In the genomic region with DNA sequence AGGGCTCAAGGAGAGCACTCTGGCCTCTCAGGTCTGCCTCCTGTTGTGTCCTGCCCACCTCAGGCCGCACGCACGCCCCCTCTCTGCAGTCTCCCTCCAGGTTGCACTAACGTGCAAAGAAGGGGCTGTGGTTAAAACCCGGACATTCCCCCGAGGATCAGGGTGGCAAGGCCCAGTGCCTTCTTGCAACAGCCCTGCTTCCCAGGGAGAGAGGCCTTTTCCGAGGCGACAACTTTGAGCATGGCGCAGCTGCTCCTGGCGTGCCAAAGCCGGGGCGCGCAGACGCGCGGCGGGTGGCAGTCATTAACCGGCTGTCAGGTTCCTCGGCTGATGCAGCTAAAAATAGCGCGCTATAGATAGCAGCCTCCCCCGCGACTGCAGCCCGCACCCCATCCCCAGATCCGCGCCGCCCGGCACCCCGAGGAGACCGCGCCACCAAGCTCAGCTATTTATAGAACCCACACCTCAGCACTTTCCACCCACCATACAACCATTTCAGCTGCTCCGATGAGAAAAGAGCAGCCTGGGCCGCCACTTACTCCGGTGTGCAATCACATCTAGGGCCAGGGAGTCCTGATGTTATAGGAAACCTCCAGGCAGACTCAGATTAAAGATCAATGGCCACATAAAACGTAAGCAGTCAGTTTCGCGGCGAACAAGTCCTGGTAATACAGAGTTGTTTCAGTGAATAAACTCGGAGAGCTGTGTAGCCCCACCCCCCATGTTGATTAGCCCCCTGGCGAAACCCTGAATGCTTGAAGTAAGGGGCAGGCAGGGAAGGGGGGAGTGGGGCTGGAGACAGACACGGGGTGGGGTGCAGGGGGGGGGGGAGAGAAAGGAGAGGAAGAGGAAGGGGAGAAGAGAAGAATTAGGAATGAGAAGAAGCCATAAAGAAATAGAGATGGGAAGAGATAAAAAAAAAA, we compare ENCODE assay signal across 9 mouse cellular contexts. TPM values are rescaled to one million over a fixed set of nuclear protein-coding genes. Genes with fewer than 3 reads are reported as not detected.
A peak's percentile ranks its signal among the peaks of the same experiment; 100 is the strongest.
DNase-seq lines count a peak whose midpoint lies in the region; ATAC-seq and TF ChIP-seq lines count a peak whose summit lies in the region.
"Had no signal": no experiment of that assay in that cellular context is flagged by ENCODE, and none has a peak within 500 bp of the region (broad histone marks: within the 10 kb centered on the region; RNA-seq: fewer than 3 reads in every experiment).

No protein-coding gene starts in this region.

- peaks cover 27% of the 10 kb centered on the region for H3K4me1 ChIP-seq in kidney, embryonic 16.5 days (ENCODE audit: insufficient read depth, low read length)
- H3K4me1 ChIP-seq in embryonic facial prominence, embryonic 11.5 days (ENCODE audit: control insufficient read depth, insufficient read depth, low read length), result no peaks in the 10 kb centered on the region
- peaks cover 5% of the 10 kb centered on the region; the same call in 1 of the 2 replicates for H3K4me1 ChIP-seq in intestine, postnatal 0 days (replicated peaks; ENCODE audit: control insufficient read depth, insufficient read depth, low read length)
- peaks cover 7% of the 10 kb centered on the region; the same call in 1 of the 2 replicates for H3K4me1 ChIP-seq in liver, embryonic 11.5 days (replicated peaks; ENCODE audit: control insufficient read depth, insufficient read depth, low read length)
- H3K4me1 ChIP-seq in olfactory bulb, adult 2 months (ENCODE audit: control insufficient read depth, insufficient read depth, low read length), result peaks cover 38% of the 10 kb centered on the region

- H3K4me3 ChIP-seq in kidney, embryonic 16.5 days (ENCODE audit: low read length), result peak overlapping the region; percentile 46
- peak overlapping the region; percentile 28 for H3K4me3 ChIP-seq in embryonic facial prominence, embryonic 11.5 days (ENCODE audit: low read depth, low read length)
- H3K4me3 ChIP-seq in intestine, postnatal 0 days (ENCODE audit: low read depth, low read length), result peak overlapping the region; percentile 41
- peak overlapping the region; percentile 43 for H3K4me3 ChIP-seq in liver, embryonic 11.5 days (ENCODE audit: low read depth, low read length)
- peak overlapping the region; percentile 36 for H3K4me3 ChIP-seq in olfactory bulb, adult 2 months (ENCODE audit: insufficient read depth, low read depth, low read length)

- TF ChIP-seq CTCF in intestine, postnatal 0 days (IDR thresholded peaks at IDR 0.05; ENCODE audit: low read depth), result no peak; the same call in 1 of the 2 replicates
- peak; percentile 25; the same call in 1 of the 2 replicates for TF ChIP-seq CTCF in olfactory bulb, adult 2 months (IDR thresholded peaks at IDR 0.05; ENCODE audit: insufficient read depth, low read depth, low read length)

- peak overlapping the region; percentile 59 for H3K9ac ChIP-seq in kidney, embryonic 16.5 days (replicated peaks; ENCODE audit: low read length)
- H3K9ac ChIP-seq in embryonic facial prominence, embryonic 11.5 days (replicated peaks; ENCODE audit: low read length), result peak overlapping the region; percentile 33; the same call in 1 of the 2 replicates
- H3K9ac ChIP-seq in intestine, postnatal 0 days (ENCODE audit: low read depth, low read length), result 0 out of 2 replicates have a peak overlapping the region, but pooled peaks have one; percentile 18
- no peak overlapping the region for H3K9ac ChIP-seq in liver, embryonic 11.5 days (ENCODE audit: low read depth, low read length)

- DNase-seq in kidney, postnatal 25 days, result no peak
- DNase-seq in embryonic facial prominence, embryonic 11.5 days (ENCODE audit: low spot score), result peak; percentile 50
- peak; percentile 68 to 74 for DNase-seq in heart, adult 18-20 months
- no peak for DNase-seq in liver, embryonic 11.5 days (ENCODE audit: low spot score)
- no peak for DNase-seq in adipocyte (ENCODE audit: low spot score)

- H3K27me3 ChIP-seq in kidney, embryonic 16.5 days (ENCODE audit: insufficient read depth, low read length), result no peaks in the 10 kb centered on the region
- no peaks in the 10 kb centered on the region for H3K27me3 ChIP-seq in embryonic facial prominence, embryonic 11.5 days (ENCODE audit: control insufficient read depth, insufficient read depth, low read length)
- no peaks in the 10 kb centered on the region for H3K27me3 ChIP-seq in intestine, postnatal 0 days (replicated peaks; ENCODE audit: control insufficient read depth, insufficient read depth, low read length)
- peaks cover 7% of the 10 kb centered on the region for H3K27me3 ChIP-seq in liver, embryonic 11.5 days (replicated peaks; ENCODE audit: control insufficient read depth, insufficient read depth, low read length)

- no peaks in the 10 kb centered on the region for H3K9me3 ChIP-seq in kidney, embryonic 16.5 days (ENCODE audit: low read length)
- H3K9me3 ChIP-seq in embryonic facial prominence, embryonic 11.5 days (replicated peaks; ENCODE audit: control insufficient read depth, low read length), result no peaks in the 10 kb centered on the region
- H3K9me3 ChIP-seq in intestine, postnatal 0 days (ENCODE audit: control insufficient read depth), result no peaks in the 10 kb centered on the region
- H3K9me3 ChIP-seq in liver, embryonic 11.5 days (ENCODE audit: control insufficient read depth, low read length), result no peaks in the 10 kb centered on the region

- H3K27ac ChIP-seq in kidney, embryonic 16.5 days (ENCODE audit: low read length), result no peak overlapping the region
- H3K27ac ChIP-seq in embryonic facial prominence, embryonic 11.5 days (replicated peaks; ENCODE audit: low read depth, low read length), result no peak overlapping the region
- H3K27ac ChIP-seq in intestine, postnatal 0 days (ENCODE audit: low read depth, low read length), result no peak overlapping the region
- H3K27ac ChIP-seq in liver, embryonic 11.5 days (ENCODE audit: low read depth, low read length), result no peak overlapping the region
- peak overlapping the region; percentile 96 for H3K27ac ChIP-seq in olfactory bulb, adult 2 months (ENCODE audit: insufficient read depth, low read depth, low read length)

- under 1% methylated on average over 41 of the region's 41 CpGs for WGBS in kidney, embryonic 16.5 days
- under 1% methylated on average over 41 of the region's 41 CpGs for WGBS in embryonic facial prominence, embryonic 11.5 days
- 2% methylated on average over 41 of the region's 41 CpGs for WGBS in intestine, postnatal 0 days
- WGBS in liver, embryonic 11.5 days, result 2% methylated on average over 41 of the region's 41 CpGs
- WGBS in olfactory bulb, adult 2 months, result 2% methylated on average over 41 of the region's 41 CpGs

- no peaks in the 10 kb centered on the region for H3K36me3 ChIP-seq in kidney, embryonic 16.5 days (ENCODE audit: insufficient read depth, low read length)
- H3K36me3 ChIP-seq in embryonic facial prominence, embryonic 11.5 days (replicated peaks; ENCODE audit: control insufficient read depth, insufficient read depth, low read depth, low read length), result no peaks in the 10 kb centered on the region
- no peaks in the 10 kb centered on the region for H3K36me3 ChIP-seq in intestine, postnatal 0 days (ENCODE audit: control insufficient read depth, insufficient read depth)
- no peaks in the 10 kb centered on the region for H3K36me3 ChIP-seq in liver, embryonic 11.5 days (ENCODE audit: control insufficient read depth, insufficient read depth, low read length)

- ATAC-seq in kidney, embryonic 16.5 days (ENCODE audit: low FRiP score, low TSS enrichment), result peak; percentile 37
- ATAC-seq in embryonic facial prominence, embryonic 11.5 days (replicated peaks; ENCODE audit: insufficient number of reproducible peaks, low FRiP score, low TSS enrichment, low read depth), result peak; percentile 42
- ATAC-seq in intestine, postnatal 0 days, result 0 out of 2 replicates have a peak, but pooled peaks have one; percentile 23
- ATAC-seq in liver, embryonic 11.5 days (replicated peaks; ENCODE audit: low FRiP score), result no peak

- TF ChIP-seq POLR2A in olfactory bulb, adult 2 months (IDR thresholded peaks at IDR 0.05; ENCODE audit: insufficient read depth, low read depth, low read length), result no peak

- H3K4me2 ChIP-seq in kidney, embryonic 16.5 days (replicated peaks; ENCODE audit: low read depth, low read length), result peak overlapping the region; percentile 70
- H3K4me2 ChIP-seq in embryonic facial prominence, embryonic 11.5 days (ENCODE audit: low read depth, low read length), result peak overlapping the region; percentile 59
- peak overlapping the region; percentile 75 for H3K4me2 ChIP-seq in intestine, postnatal 0 days (replicated peaks; ENCODE audit: low read depth)
- peak overlapping the region; percentile 69 for H3K4me2 ChIP-seq in liver, embryonic 11.5 days

RNA-seq across cellular contexts. Expression of a gene that starts 50.9 kb away (rescaled TPM):
- polyA plus RNA-seq in kidney, embryonic 16.5 days (2015; fragmentation: Nextera tagmentation; extraction: Ambion mirVana), result 10.9 and 11.5 TPM in 2 replicates
- polyA plus RNA-seq in embryonic facial prominence, embryonic 11.5 days (2014; fragmentation: Nextera tagmentation; extraction: Ambion mirVana), result 7.5 and 8.0 TPM in 2 replicates
- total RNA-seq in heart, adult 18-20 months (2021), result 1 to 10 TPM; 5.2 to 6.7 TPM
- 8.9 and 9.1 TPM in 2 replicates for polyA plus RNA-seq in intestine, postnatal 0 days (2015; fragmentation: Nextera tagmentation; extraction: Ambion mirVana)
- polyA plus RNA-seq in liver, embryonic 11.5 days (2014; fragmentation: Nextera tagmentation; extraction: Ambion mirVana), result 12.7 and 15.0 TPM in 2 replicates
- polyA plus RNA-seq in olfactory bulb, adult 2 months (2012; ENCODE audit: insufficient read depth, insufficient read length, low replicate concordance, missing spikeins), result not detected in 2 replicates

RNA-seq across cellular contexts. Expression of a gene that starts 52.3 kb away (rescaled TPM):
- 2.5 and 2.9 TPM in 2 replicates for polyA plus RNA-seq in kidney, embryonic 16.5 days (2015; fragmentation: Nextera tagmentation; extraction: Ambion mirVana)
- polyA plus RNA-seq in embryonic facial prominence, embryonic 11.5 days (2014; fragmentation: Nextera tagmentation; extraction: Ambion mirVana), result 1.8 and 1.9 TPM in 2 replicates
- under 1 TPM; 0.54 to 0.57 TPM for total RNA-seq in heart, adult 18-20 months (2021)
- 1.8 and 2.0 TPM in 2 replicates for polyA plus RNA-seq in intestine, postnatal 0 days (2015; fragmentation: Nextera tagmentation; extraction: Ambion mirVana)
- 0.84 and 1.0 TPM in 2 replicates for polyA plus RNA-seq in liver, embryonic 11.5 days (2014; fragmentation: Nextera tagmentation; extraction: Ambion mirVana)
- polyA plus RNA-seq in olfactory bulb, adult 2 months (2012; ENCODE audit: insufficient read depth, insufficient read length, low replicate concordance, missing spikeins), result not detected in 2 replicates
- total RNA-seq: MEL had no signal

Comparison
In these comparisons a context has a peak if more than half of its experiments do, and no peak if none do; other contexts are left out.
1. DNase-seq: peak in embryonic facial prominence, embryonic 11.5 days (single experiment) and heart, adult 18-20 months (2 of 2); none in kidney, postnatal 25 days (0 of 2), liver, embryonic 11.5 days (single experiment) and adipocyte (single experiment).
2. Peak in every context shown above with its lines, with median percentiles within 50 percentile points of each other: H3K4me2 ChIP-seq and H3K4me3 ChIP-seq.